Mouse (Mus musculus): Measurements from ENCODE around the gene Fbxo34. TPM values are rescaled to one million over a fixed set of nuclear protein-coding genes. Genes with fewer than 3 reads are reported as not detected.

Fbxo34 gene
- polyA plus RNA-seq, 1 experiment = 61.0 TPM

DNA sequence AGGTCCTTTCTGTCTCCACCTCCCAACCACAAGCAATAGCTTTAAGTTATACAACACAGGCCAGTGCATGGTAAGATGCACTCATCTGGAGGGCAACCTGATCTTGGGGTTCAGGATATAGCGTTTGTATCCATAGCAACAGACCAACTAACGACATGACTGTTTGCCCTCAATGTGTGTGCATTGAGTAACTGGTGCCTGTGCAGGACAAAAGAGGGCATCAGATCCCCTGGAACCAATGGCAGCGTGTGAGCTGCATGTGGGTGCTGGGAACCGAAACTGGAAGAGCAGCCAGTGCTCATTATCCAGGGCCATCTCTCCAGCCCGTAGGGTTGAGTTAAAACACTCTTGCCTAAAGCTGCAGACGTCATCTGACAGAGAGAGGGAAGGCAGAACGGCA, 38.5 kb downstream of the Fbxo34 start:
- Histone ChIP-seq H3K4me3 (ENCODE audit: insufficient read depth, low read length) (no peak overlapping the region), H3K27ac (ENCODE audit: insufficient read depth, low read length) (no peak overlapping the region), H3K4me1 (ENCODE audit: control insufficient read depth, insufficient read depth, low read length) (0 out of 2 replicates have a peak, but pooled peaks cover 3% of the 10 kb centered on the region)
- TF ChIP-seq CTCF (IDR thresholded peaks at IDR 0.05; ENCODE audit: extremely low read depth, insufficient read depth, low read length) = no peak
- no peak for TF ChIP-seq POLR2A (IDR thresholded peaks at IDR 0.05; ENCODE audit: extremely low read depth, insufficient read depth, low read length)

DNA sequence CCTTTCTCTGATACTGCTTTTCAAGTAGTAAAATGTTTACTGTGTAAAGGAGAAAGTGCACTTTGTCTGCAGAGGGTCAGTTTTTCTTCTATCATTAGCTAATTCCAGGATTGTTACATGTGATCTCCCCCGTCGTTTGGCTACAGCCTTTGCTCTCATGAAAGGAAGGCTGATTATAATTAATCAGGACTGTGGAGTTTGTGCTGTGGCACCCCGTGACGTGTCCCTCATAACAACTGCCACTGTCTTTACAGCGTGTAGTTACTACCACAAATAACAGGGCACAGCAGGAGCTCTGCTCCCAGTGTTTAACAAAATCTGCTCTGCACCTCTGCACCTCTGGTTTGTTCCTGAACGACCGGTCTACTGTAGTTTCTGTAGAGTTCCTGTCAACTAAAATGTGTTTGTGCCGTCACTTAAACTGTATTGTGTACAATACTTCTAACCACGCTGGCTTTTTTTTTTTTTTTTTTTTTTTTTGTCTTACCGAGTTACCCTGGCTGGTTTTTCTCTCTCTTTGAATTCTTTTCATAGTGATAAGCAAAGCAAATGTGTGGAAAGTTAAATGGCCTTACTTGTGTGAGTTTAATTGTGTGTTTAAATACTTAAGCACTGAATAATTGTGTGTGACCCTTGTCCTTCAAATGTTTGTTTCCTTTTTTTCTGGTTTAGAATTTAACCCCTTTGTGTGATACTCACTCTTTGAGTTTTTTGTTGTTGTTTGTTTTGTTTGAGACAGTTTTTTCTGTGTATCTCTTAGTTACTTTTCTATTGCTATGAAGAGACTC, 39.3 kb downstream of the Fbxo34 start:
- no peak overlapping the region for H3K27ac ChIP-seq (ENCODE audit: insufficient read depth, low read length)

DNA sequence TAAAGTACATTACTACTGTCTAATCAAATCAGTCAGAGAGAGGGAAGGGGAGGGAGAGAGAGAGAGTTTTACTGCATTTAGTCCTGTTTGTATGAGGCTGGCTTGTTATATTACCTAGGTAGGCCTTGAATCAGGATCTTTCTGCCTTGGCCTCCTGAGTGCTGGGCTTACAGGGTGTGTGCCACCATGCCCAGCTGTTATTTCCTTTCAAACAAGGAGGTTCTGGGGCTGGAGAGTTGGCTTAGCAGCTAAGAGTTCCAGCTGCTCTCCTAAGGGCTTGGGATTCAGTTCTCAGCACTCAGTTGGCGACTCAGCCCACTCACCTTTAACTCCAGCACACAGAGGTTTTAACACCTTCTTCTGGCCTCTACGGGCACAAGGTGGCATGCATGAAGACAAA, 40.5 kb downstream of the Fbxo34 start:
- H3K4me1 ChIP-seq (ENCODE audit: control insufficient read depth, insufficient read depth, low read length) = 0 out of 2 replicates have a peak, but pooled peaks cover 3% of the 10 kb centered on the region
- TF ChIP-seq POLR2A (IDR thresholded peaks at IDR 0.05; ENCODE audit: extremely low read depth, insufficient read depth, low read length) = no peak
- no peak for TF ChIP-seq CTCF (IDR thresholded peaks at IDR 0.05; ENCODE audit: extremely low read depth, insufficient read depth, low read length)
- no peak overlapping the region for H3K4me3 ChIP-seq (ENCODE audit: insufficient read depth, low read length)
- H3K27ac ChIP-seq (ENCODE audit: insufficient read depth, low read length) = no peak overlapping the region

More for the DNA sequence above, 39.3 kb downstream of the Fbxo34 start:
- no peak overlapping the region for H3K4me3 ChIP-seq (ENCODE audit: insufficient read depth, low read length)
- H3K4me1 ChIP-seq (ENCODE audit: control insufficient read depth, insufficient read depth, low read length) = 0 out of 2 replicates have a peak, but pooled peaks cover 3% of the 10 kb centered on the region
- TF ChIP-seq CTCF (IDR thresholded peaks at IDR 0.05; ENCODE audit: extremely low read depth, insufficient read depth, low read length) = no peak
- TF ChIP-seq POLR2A (IDR thresholded peaks at IDR 0.05; ENCODE audit: extremely low read depth, insufficient read depth, low read length) = no peak

DNA sequence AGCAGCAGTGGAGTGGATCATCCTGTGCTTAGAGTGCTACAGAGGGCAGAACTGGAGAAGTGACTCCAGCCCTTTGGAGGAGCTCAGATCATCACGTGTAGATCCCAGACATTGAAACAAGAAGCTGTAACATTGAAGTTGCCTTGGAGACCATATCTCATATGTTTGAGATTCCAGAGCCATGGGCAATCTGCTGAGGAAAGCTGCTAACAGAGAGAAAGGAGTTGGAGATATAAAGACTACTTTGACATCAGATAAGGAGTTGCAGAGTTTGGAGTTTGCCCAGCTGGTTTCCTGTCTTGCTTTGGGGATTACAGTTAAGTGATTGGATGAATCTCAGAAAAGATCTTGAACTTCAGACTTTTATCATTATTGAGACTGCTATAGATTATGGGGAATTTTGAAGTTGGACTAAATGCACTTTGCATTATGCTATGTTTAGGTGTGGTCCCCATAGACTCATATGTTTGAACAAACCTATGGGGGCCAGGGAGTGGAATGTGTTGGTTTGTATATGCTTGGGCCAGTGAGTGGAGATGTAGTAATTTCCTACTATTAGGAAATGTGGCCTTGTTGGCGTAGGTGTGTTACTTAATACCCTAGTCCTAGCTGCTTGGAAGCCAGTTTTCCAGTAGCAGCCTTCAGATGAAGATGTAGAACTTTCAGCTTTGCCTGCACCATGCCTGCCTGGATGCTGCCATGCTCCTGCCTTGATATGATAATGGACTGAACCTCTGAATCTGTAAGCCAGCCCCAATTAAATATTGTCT, 43.6 kb downstream of the Fbxo34 start:
- no peak for TF ChIP-seq POLR2A (IDR thresholded peaks at IDR 0.05; ENCODE audit: extremely low read depth, insufficient read depth, low read length)
- no peak for TF ChIP-seq CTCF (IDR thresholded peaks at IDR 0.05; ENCODE audit: extremely low read depth, insufficient read depth, low read length)
- Histone ChIP-seq H3K27ac (ENCODE audit: insufficient read depth, low read length) (no peak overlapping the region), H3K4me3 (ENCODE audit: insufficient read depth, low read length) (no peak overlapping the region), H3K4me1 (ENCODE audit: control insufficient read depth, insufficient read depth, low read length) (0 out of 2 replicates have a peak, but pooled peaks cover 1% of the 10 kb centered on the region)

DNA sequence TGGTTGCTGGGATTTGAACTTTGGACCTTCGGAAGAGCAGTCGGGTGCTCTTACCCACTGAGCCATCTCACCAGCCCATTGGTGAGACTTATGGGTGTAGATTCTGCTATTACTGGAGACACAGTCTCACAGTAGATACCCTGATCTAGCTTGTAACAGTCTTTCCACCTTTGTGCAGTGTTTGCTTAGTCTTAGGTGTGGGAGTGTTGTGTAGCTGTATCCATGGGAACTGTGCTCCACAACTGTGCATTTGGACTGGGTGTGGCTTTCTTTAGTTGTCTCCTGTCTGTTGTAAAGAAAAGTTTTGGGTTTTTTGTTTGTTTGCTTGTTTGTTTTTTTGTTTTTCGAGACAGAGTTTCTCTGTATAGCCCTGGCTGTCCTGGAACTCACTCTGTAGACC, 45.7 kb downstream of the Fbxo34 start:
- Histone ChIP-seq H3K4me3 (ENCODE audit: insufficient read depth, low read length) (no peak overlapping the region), H3K4me1 (ENCODE audit: control insufficient read depth, insufficient read depth, low read length) (no peaks in the 10 kb centered on the region), H3K27ac (ENCODE audit: insufficient read depth, low read length) (no peak overlapping the region)
- TF ChIP-seq POLR2A (IDR thresholded peaks at IDR 0.05; ENCODE audit: extremely low read depth, insufficient read depth, low read length) (no peak), CTCF (IDR thresholded peaks at IDR 0.05; ENCODE audit: extremely low read depth, insufficient read depth, low read length) (no peak)

DNA sequence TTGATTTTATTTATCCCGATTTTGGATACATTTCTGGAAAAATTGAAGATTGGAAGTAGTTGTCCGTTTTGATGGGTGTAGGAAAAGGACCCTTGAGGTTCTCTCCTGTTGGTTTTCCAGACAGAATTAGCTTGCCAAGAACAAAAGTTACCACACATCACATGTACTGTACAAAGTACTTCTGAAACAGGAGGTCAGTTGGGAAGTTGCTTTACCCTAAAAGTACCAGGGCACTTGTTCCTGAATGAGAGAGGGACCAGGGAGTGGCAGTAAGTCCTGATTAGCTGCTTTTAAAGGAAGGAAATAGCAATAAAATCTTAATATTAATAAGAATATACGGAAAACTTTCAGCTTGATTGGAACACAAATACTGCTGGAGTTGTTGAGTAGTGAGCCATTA, 46.9 kb downstream of the Fbxo34 start:
- no peak for TF ChIP-seq POLR2A (IDR thresholded peaks at IDR 0.05; ENCODE audit: extremely low read depth, insufficient read depth, low read length)
- TF ChIP-seq CTCF (IDR thresholded peaks at IDR 0.05; ENCODE audit: extremely low read depth, insufficient read depth, low read length) = no peak

DNA sequence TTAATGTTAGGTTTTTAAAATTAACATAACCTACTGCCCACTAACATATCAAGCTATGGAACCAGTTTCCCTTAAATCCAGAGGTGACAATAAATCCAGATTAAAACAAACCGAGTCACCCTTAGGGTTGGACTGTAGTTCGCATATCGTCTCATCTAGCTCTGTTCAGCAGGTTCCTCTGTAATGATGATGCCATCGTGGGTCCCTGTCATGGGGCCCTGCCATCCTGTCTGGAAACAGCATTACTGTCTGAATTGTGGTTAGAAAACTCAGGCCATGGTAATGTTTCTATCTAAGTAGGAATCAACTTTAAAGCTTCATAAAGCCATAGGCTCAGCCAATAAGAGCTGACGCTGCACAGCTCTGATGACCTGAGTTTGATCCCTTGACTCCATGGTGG, 48.4 kb downstream of the Fbxo34 start:
- no peak overlapping the region for H3K4me3 ChIP-seq (ENCODE audit: insufficient read depth, low read length)
- H3K27ac ChIP-seq (ENCODE audit: insufficient read depth, low read length) = no peak overlapping the region
- TF ChIP-seq CTCF (IDR thresholded peaks at IDR 0.05; ENCODE audit: extremely low read depth, insufficient read depth, low read length) (no peak), POLR2A (IDR thresholded peaks at IDR 0.05; ENCODE audit: extremely low read depth, insufficient read depth, low read length) (no peak)
- 0 out of 2 replicates have a peak, but pooled peaks cover 1% of the 10 kb centered on the region for H3K4me1 ChIP-seq (ENCODE audit: control insufficient read depth, insufficient read depth, low read length)

More for the DNA sequence above, 46.9 kb downstream of the Fbxo34 start:
- H3K27ac ChIP-seq (ENCODE audit: insufficient read depth, low read length) = no peak overlapping the region
- H3K4me3 ChIP-seq (ENCODE audit: insufficient read depth, low read length) = no peak overlapping the region
- H3K4me1 ChIP-seq (ENCODE audit: control insufficient read depth, insufficient read depth, low read length) = no peaks in the 10 kb centered on the region

DNA sequence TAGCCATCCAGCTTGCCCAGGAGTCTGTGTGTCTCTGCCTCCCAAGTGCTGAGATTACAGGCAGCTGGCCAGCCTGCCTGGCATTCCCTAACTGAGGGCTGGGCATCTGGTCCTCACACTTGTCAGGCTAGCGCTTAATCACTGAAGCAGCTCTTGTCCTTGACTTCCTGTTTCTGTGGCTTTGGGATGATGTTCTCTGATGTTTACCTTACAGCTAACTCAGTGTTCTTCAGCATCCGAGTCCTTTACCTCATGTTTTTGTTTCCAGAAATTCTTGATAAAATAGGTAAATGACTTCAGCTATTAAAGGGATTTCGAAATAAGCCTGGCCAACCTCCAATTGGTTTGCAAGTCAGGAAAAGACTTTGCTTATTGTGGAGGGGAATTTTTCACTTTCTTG, 53.8 kb downstream of the Fbxo34 start:
- Histone ChIP-seq H3K27ac (ENCODE audit: insufficient read depth, low read length) (no peak overlapping the region), H3K4me1 (ENCODE audit: control insufficient read depth, insufficient read depth, low read length) (peaks cover 11% of the 10 kb centered on the region)
- no peak for TF ChIP-seq POLR2A (IDR thresholded peaks at IDR 0.05; ENCODE audit: extremely low read depth, insufficient read depth, low read length)
- TF ChIP-seq CTCF (IDR thresholded peaks at IDR 0.05; ENCODE audit: extremely low read depth, insufficient read depth, low read length) = no peak

DNA sequence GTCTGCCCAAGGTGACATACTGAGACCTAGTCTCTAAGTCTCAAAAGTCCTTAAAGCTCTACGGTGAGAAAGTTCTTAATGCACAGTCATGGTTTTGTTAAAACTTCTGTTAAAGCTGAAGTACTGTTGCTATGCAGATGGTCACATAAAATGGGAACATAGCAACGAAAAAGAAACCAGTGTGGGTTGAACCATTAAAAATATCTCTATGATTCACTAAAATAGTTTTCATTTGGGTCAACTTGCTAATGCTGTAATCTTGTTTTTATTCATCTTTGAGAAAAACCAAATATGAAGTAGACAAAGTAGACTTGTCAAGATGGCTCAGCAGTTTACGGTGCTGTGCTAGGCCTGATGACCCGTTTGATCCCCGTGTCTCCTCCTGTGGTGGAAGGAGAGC, 56.5 kb downstream of the Fbxo34 start:
- Histone ChIP-seq H3K4me3 (ENCODE audit: insufficient read depth, low read length) (no peak overlapping the region), H3K4me1 (ENCODE audit: control insufficient read depth, insufficient read depth, low read length) (peaks cover 16% of the 10 kb centered on the region), H3K27ac (ENCODE audit: insufficient read depth, low read length) (peak overlapping the region; percentile 32; the same call in 1 of the 2 replicates)
- no peak for TF ChIP-seq POLR2A (IDR thresholded peaks at IDR 0.05; ENCODE audit: extremely low read depth, insufficient read depth, low read length)
- TF ChIP-seq CTCF (IDR thresholded peaks at IDR 0.05; ENCODE audit: extremely low read depth, insufficient read depth, low read length) = no peak

More for the DNA sequence above, 53.8 kb downstream of the Fbxo34 start:
- H3K4me3 ChIP-seq (ENCODE audit: insufficient read depth, low read length) = no peak overlapping the region

Measured in cortical plate, adult 2 months (tissue).